8 mouse cellular contexts compared by ENCODE assay signal in the genomic region with DNA sequence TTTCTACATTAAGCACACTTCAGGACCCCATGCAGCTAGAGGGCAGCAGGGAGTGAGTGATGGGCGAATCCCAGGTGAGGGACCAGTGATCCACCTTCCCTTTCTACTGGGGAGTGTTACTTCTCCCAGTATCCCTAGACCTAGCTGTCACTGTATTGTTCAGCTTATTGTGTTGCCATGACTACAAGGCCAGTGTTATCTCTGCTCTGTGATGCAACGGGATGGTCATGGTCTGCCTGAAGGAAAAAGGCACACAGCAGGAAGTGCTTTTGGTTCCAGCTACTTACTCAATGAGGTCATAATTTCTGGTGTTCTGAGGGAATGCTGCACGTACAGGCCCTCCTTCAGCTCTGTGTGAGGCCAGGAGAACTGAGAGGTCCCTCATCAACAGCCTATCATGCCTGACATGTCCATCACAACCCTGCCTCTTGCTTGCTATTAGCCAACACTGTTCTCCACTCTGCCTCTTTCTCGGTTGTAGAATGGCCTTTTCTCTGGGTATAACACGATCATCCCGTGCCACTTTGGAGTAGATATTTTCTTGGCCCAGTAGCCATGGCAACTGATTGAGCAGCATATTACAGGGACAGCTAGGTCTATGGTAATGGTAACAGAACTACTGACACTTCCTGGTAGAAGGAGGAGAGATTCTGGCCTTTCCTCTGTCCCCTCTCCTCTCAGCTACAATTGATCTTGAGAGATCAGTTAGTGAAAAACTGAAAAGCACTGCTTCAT.
DNase-seq lines count a peak whose midpoint lies in the region.

No protein-coding gene starts in this region.

- peak overlapping the region; percentile 29 for H3K4me3 ChIP-seq in megakaryocyte, embryonic 14.5 days (replicated peaks)

- DNase-seq in heart, adult 18-20 months: peak; percentile 54 to 72
- DNase-seq in heart, postnatal 4 days: no peak
- peak; percentile 4 for DNase-seq in ES-CJ7 (ENCODE audit: low read depth, low spot score)
- peak; percentile 53 to 57 for DNase-seq in heart, adult 9 months (ENCODE audit: low spot score in 2 of 2)
- no peak for DNase-seq in left cerebral cortex, adult 8-10 months (ENCODE audit: low spot score in 2 of 2)
- DNase-seq in left cerebral cortex, postnatal 14 days (ENCODE audit: low spot score in 2 of 2): no peak
- no peak for DNase-seq in right cerebral cortex, postnatal 25 days

- intact Hi-C loops in left cerebral cortex, postnatal 14 days (cut with DNase I): no loop called here

- H3K4me1 ChIP-seq in megakaryocyte, embryonic 14.5 days: peaks cover 7% of the 10 kb centered on the region; the same call in 1 of the 2 replicates

- H3K9me3 ChIP-seq in megakaryocyte, embryonic 14.5 days: peaks cover 8% of the 10 kb centered on the region

- no peaks in the 10 kb centered on the region for H3K27me3 ChIP-seq in megakaryocyte, embryonic 14.5 days (replicated peaks)

- no peaks in the 10 kb centered on the region for H3K36me3 ChIP-seq in megakaryocyte, embryonic 14.5 days (replicated peaks; ENCODE audit: low read length)

Comparison
In these comparisons a context has a peak if more than half of its experiments do, and no peak if none do; other contexts are left out.
1. DNase-seq: peak in heart, adult 18-20 months (2 of 2), ES-CJ7 (single experiment) and heart, adult 9 months (2 of 2); none in heart, postnatal 4 days (single experiment), left cerebral cortex, adult 8-10 months (0 of 2), left cerebral cortex, postnatal 14 days (0 of 2) and right cerebral cortex, postnatal 25 days (single experiment).